Mouse (Mus musculus): ENCODE measurements at regions not wholly inside any gene's neighbourhood (a gene's known extent, or its start where the extent isn't known, plus 50 kb on each side); places are given as distances from the start of the nearest gene placed in this dataset.

GRCm38 (mm10) chr7:83078695-83079094, 211.6 kb downstream of the Mex3b start:
- DNase-seq = no peak

- no peak for DNase-seq
Observed at GRCm38 (mm10) chr7:83079842-83080241, 212.7 kb downstream of the Mex3b start.

- no peak for DNase-seq
Observed at GRCm38 (mm10) chr7:83084496-83085082, 217.5 kb downstream of the Mex3b start.

GRCm38 (mm10) chr7:83085547-83086158, 218.5 kb downstream of the Mex3b start:
- DNase-seq = no peak

GRCm38 (mm10) chr7:83087408-83087807, 220.3 kb downstream of the Mex3b start:
- DNase-seq = no peak

GRCm38 (mm10) chr7:83088125-83088524, 221.0 kb downstream of the Mex3b start:
- no peak for DNase-seq

GRCm38 (mm10) chr7:83089330-83089982, 222.3 kb downstream of the Mex3b start:
- DNase-seq = no peak

- no peak for DNase-seq
Observed at GRCm38 (mm10) chr7:83093923-83094355, 226.8 kb downstream of the Mex3b start.

GRCm38 (mm10) chr7:83094899-83095298, 227.8 kb downstream of the Mex3b start:
- no peak for DNase-seq

GRCm38 (mm10) chr7:83095593-83095992, 228.5 kb downstream of the Mex3b start:
- no peak for DNase-seq

GRCm38 (mm10) chr7:83104426-83104825, 237.3 kb downstream of the Mex3b start:
- no peak for DNase-seq

- DNase-seq = no peak
Observed at GRCm38 (mm10) chr7:83105672-83106071, 238.5 kb downstream of the Mex3b start.

- no peak for DNase-seq
Observed at GRCm38 (mm10) chr7:83111217-83111823, 244.2 kb downstream of the Mex3b start.

- DNase-seq = no peak
Observed at GRCm38 (mm10) chr7:83116487-83116886, 249.4 kb downstream of the Mex3b start.

- DNase-seq = no peak
Observed at GRCm38 (mm10) chr7:83117065-83117464, 249.9 kb downstream of the Mex3b start.

GRCm38 (mm10) chr7:83126196-83126595, 259.1 kb downstream of the Mex3b start:
- no peak for DNase-seq

GRCm38 (mm10) chr7:83140216-83140615, 273.1 kb downstream of the Mex3b start:
- no peak for DNase-seq

GRCm38 (mm10) chr7:83140658-83141057, 273.5 kb downstream of the Mex3b start:
- peak; percentile 3 for DNase-seq

- no peak for DNase-seq
Observed at GRCm38 (mm10) chr7:83144018-83144417, 276.9 kb downstream of the Mex3b start.

- DNase-seq = no peak
Observed at GRCm38 (mm10) chr7:83145551-83145950, 278.4 kb downstream of the Mex3b start.

GRCm38 (mm10) chr7:83161226-83161625, 294.1 kb downstream of the Mex3b start:
- no peak for DNase-seq

GRCm38 (mm10) chr7:83162868-83163267, 295.7 kb downstream of the Mex3b start:
- DNase-seq = no peak

- no peak for DNase-seq
Observed at GRCm38 (mm10) chr7:83179403-83179802, 312.3 kb downstream of the Mex3b start.

- no peak for DNase-seq
Observed at GRCm38 (mm10) chr7:83186341-83186740, 319.2 kb downstream of the Mex3b start.
